Mouse (Mus musculus) hindbrain, embryonic 10.5 days (tissue): Measurements from ENCODE around the gene H13. TPM values are rescaled to one million over a fixed set of nuclear protein-coding genes. Genes with fewer than 3 reads are reported as not detected.
A peak's percentile ranks its signal among the peaks of the same experiment; 100 is the strongest.

ENCODE experiments used
- DNase-seq: peaks from one replicate; pipeline ENCODE4 v3.0.0-alpha.2; 2017; ENCODE audit warnings: low spot score
- H3K27ac ChIP-seq: fragments of 300-500 bp; sonication (generic); 2 replicates; pipeline ENCODE4 v1.5.1; 2016; ENCODE audit warnings: mild to moderate bottlenecking, moderate library complexity
- H3K27me3 ChIP-seq: fragments of 300-500 bp; sonication (generic); 2 replicates; pipeline ENCODE4 v1.6.1; 2016; ENCODE audit warnings: mild to moderate bottlenecking; ENCODE audit not compliant: poor library complexity, insufficient read depth, severe bottlenecking
- H3K36me3 ChIP-seq: fragments of 300-500 bp; sonication (generic); 2 replicates; pipeline ENCODE4 v1.6.1; 2016; ENCODE audit warnings: mild to moderate bottlenecking, moderate library complexity
- H3K4me1 ChIP-seq: fragments of 300-500 bp; sonication (generic); replicated peaks from 2 replicates; pipeline ENCODE4 v1.6.1; 2016; ENCODE audit warnings: mild to moderate bottlenecking
- H3K4me3 ChIP-seq: fragments of 300-500 bp; sonication (generic); 2 replicates; pipeline ENCODE4 v1.5.1; 2016; ENCODE audit warnings: mild to moderate bottlenecking, moderate library complexity
- H3K9me3 ChIP-seq: fragments of 300-500 bp; sonication (generic); 2 replicates; pipeline ENCODE4 v1.6.1; 2016; ENCODE audit warnings: mild to moderate bottlenecking, moderate library complexity
- WGBS: fragments of 180-500 bp; shearing (Covaris S2); methylation state at CpG from one replicate; pipeline ENCODE4 v1.1.7; 2016; 5-methylcytosine and 5-hydroxymethylcytosine counted together
- polyA plus RNA-seq: library from polyadenylated mRNA; unstranded; fragments of >200 nt; fragmentation: Nextera tagmentation; extraction: Ambion mirVana; gene quantifications from 2 replicates; pipeline ENCODE4 v1.2.1, GENCODE M21; 2016

Gene H13
- polyA plus RNA-seq, 1 experiment from 2014 or later, result 134 TPM

DNA sequence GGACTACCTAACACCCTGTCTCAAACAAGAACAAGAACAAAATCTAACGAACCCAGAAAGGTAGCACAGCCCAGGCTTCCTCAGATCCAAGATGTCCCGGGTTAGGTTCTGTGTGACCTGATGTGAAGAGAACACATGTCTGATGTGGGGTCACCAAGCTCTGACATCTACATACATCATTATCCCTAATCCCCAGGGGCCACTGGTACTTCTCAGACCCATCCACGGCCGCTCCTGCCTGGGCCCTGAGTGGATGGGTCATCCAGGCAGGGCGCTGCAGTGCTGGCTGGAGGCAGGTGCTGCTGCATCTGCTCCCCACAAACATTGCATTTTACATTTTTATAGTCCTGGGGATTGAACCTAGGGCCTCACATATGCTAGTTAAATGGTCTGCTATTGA lies 71.2 kb downstream of the H13 start:
- Histone ChIP-seq H3K27me3 (no peaks in the 10 kb centered on the region; the same call in 1 of the 2 replicates), H3K4me3 (no peak overlapping the region), H3K9me3 (no peaks in the 10 kb centered on the region), H3K4me1 (peaks cover 66% of the 10 kb centered on the region), H3K36me3 (peaks cover 10% of the 10 kb centered on the region; the same call in 1 of the 2 replicates), H3K27ac (peak overlapping the region; percentile 95)
- WGBS, result 72% methylated on average over 5 of the region's 5 CpGs
- no peak for DNase-seq

- DNase-seq, result peak; percentile 52
- Histone ChIP-seq H3K4me3 (no peak overlapping the region; the same call in 1 of the 2 replicates), H3K36me3 (peaks cover 10% of the 10 kb centered on the region; the same call in 1 of the 2 replicates), H3K4me1 (peaks cover 57% of the 10 kb centered on the region), H3K27ac (peak overlapping the region; percentile 95), H3K27me3 (no peaks in the 10 kb centered on the region; the same call in 1 of the 2 replicates), H3K9me3 (no peaks in the 10 kb centered on the region)
- WGBS, result 59% methylated on average over 14 of the region's 14 CpGs
Measured at GRCm38 (mm10) chr2:152741153-152742041, 72.1 kb downstream of the H13 start.

- Histone ChIP-seq H3K4me1 (peaks cover 51% of the 10 kb centered on the region), H3K9me3 (no peaks in the 10 kb centered on the region), H3K36me3 (peaks cover 9% of the 10 kb centered on the region; the same call in 1 of the 2 replicates), H3K4me3 (no peak overlapping the region), H3K27ac (peak overlapping the region; percentile 84), H3K27me3 (no peaks in the 10 kb centered on the region; the same call in 1 of the 2 replicates)
- peak; percentile 86 for DNase-seq
- 24% methylated on average over 10 of the region's 10 CpGs for WGBS
Measured at GRCm38 (mm10) chr2:152742435-152742834, 73.2 kb downstream of the H13 start.

DNA sequence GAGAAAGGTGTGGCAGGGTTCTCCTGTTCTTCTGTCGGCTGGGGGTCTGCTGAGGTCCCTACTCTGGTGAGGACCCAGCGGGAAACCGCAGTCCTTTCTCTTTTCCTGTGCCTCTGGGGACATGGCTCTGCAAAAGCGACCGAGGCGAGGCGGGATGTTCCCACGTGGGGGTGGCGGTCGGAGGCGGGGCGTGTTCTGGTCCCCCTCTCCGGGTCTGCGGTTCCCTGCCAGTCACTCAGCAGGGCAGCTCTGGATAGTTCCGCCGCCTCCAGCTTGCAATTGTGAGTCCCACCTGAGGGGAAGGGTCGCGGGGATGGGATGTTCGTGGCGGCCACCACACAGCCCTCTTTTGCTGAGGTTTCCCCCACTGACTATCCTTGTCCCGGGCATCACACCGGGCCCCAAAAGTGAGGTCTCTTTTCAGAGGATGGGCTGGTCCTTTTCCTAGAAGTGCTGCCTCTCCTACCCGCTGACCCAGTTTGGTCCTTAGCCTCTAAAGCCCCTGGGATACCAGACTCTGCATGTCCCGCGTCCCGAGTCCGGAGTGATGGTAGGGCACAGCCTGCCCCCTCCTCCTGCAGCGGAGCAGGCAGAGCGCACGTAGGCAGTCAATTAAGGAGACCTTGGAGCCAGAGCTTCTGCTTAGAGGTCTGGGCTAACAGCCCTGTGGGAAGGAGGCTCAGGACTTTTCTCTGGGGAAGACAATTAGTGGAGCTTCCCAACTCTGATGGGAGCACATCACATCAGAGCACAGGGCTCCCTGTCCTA lies 84.9 kb downstream of the H13 start, which contains the start of gene Cox4i2:
Gene Cox4i2 (plus strand): TSS at position 230 of the 768 bp plus-strand sequence.
- peak; percentile 33 for DNase-seq
- 3% methylated on average over 30 of the region's 30 CpGs for WGBS
- Histone ChIP-seq H3K27me3 (peaks cover 35% of the 10 kb centered on the region), H3K9me3 (no peaks in the 10 kb centered on the region), H3K4me3 (peak within 1 kb of the TSS; percentile 44), H3K27ac (peak within 1 kb of the TSS; percentile 76), H3K4me1 (peaks cover 24% of the 10 kb centered on the region), H3K36me3 (no peaks in the 10 kb centered on the region)

DNA sequence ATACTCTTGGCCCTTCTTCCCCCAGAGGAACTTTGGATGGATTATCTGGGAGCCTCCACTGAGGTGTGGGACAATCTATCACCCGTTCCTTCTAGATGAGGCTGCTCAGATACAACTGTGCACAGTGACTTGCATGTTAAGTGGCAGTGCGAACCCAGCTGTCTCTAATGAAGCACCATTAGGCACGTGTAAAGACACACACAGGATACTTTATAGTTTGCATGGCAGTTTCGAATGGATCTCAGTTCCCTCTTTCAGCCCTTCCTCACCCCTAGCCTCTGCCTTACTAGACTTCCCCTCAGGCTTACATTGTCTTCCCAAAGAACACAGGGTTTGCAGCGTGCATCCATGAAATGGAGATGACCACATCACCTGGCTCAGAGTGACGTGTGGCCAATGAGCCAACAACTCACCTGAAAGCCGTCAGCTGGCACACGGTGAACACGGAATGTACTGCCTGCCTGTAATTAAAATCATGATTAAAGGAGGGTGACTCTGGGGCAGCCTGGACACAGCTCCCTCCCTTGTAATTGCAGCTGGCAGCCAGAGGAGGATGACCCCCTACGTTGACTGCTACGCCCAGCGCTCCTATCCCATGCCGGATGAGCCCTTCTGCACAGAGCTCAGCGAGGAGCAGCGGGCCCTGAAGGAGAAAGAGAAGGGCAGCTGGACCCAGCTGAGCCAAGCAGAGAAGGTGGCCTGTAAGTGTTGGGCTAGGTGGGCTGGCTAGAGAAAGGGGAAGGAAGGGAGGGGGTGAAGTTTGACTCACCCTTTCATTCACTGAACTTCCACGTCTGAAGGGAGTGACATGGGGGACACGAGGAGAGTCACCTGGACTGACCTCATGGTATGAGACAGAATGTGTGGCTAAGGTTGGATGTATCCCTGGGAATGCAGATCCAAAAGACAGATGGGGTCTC lies 87.5 kb downstream of the H13 start:
- Histone ChIP-seq H3K27ac (no peak overlapping the region), H3K4me1 (peaks cover 24% of the 10 kb centered on the region), H3K9me3 (no peaks in the 10 kb centered on the region), H3K27me3 (peaks cover 35% of the 10 kb centered on the region), H3K4me3 (no peak overlapping the region), H3K36me3 (no peaks in the 10 kb centered on the region)
- no peak for DNase-seq
- WGBS, result 67% methylated on average over 17 of the region's 17 CpGs

DNA sequence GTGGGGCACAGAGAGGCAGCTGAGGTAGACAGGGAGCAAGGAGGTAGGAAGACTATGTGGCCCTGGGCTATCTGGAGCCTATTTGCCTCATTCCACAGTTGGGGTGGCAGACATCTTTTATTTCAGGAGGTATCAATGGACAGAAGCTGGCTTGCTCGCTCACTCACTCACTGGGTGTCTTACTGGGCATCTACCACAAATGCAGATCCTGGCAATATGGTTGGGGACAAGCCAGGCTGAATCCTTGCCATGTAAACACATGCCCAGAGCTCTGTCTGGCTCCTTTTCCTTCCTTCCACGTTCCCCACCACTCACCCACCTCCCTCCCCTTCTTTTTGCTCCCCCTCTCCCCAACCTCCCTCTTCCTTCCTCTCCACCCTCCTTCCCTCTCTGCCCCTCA lies 88.2 kb downstream of the H13 start:
- WGBS, result 61% methylated on average over 2 of the region's 2 CpGs
- H3K36me3 ChIP-seq, result no peaks in the 10 kb centered on the region
- H3K9me3 ChIP-seq, result no peaks in the 10 kb centered on the region
- H3K27ac ChIP-seq, result no peak overlapping the region
- H3K4me1 ChIP-seq, result peaks cover 24% of the 10 kb centered on the region
- peaks cover 35% of the 10 kb centered on the region for H3K27me3 ChIP-seq
- DNase-seq, result no peak
- no peak overlapping the region for H3K4me3 ChIP-seq

Other genes with a start within 250 kb of the H13 start
- gene Defb23, start 204.8 kb upstream of the H13 start, polyA plus RNA-seq, result not detected in 2 replicates
- gene Defb20, start 192.4 kb upstream of the H13 start, polyA plus RNA-seq, result not detected in 2 replicates
- gene Defb22, start 179.3 kb upstream of the H13 start, polyA plus RNA-seq, result not detected in 2 replicates
- not detected in 2 replicates for gene Defb26, start 157.8 kb upstream of the H13 start, polyA plus RNA-seq
- gene Defb28, start 151.2 kb upstream of the H13 start, polyA plus RNA-seq, result not detected in 2 replicates
- gene Defb29, start 129.4 kb upstream of the H13 start, polyA plus RNA-seq, result not detected in 2 replicates
- not detected in 2 replicates for gene Gm17416, start 100.1 kb upstream of the H13 start, polyA plus RNA-seq
- gene Defb21, start 96.7 kb upstream of the H13 start, polyA plus RNA-seq, result not detected in 2 replicates
- gene Defb19, start 89.1 kb upstream of the H13 start, polyA plus RNA-seq, result not detected in 2 replicates
- not detected in 2 replicates for gene Defb45, start 70.1 kb upstream of the H13 start, polyA plus RNA-seq
- not detected in 2 replicates for gene Defb36, start 65.1 kb upstream of the H13 start, polyA plus RNA-seq
- gene Defb25, start 46.4 kb upstream of the H13 start, polyA plus RNA-seq, result not detected in 2 replicates
- gene Rem1, start 42.5 kb upstream of the H13 start, polyA plus RNA-seq, result 0.35 and 0.37 TPM in 2 replicates
- gene Mcts2, start 17.6 kb downstream of the H13 start, polyA plus RNA-seq, result 41.1 and 48.7 TPM in 2 replicates
- gene Id1, start 66.8 kb downstream of the H13 start, polyA plus RNA-seq, result 168 and 176 TPM in 2 replicates
- gene Cox4i2, start 84.7 kb downstream of the H13 start, polyA plus RNA-seq, result 5.0 and 5.1 TPM in 2 replicates
- gene Bcl2l1, start 162.3 kb downstream of the H13 start, polyA plus RNA-seq, result 110 and 128 TPM in 2 replicates
- gene Tpx2, start 178.5 kb downstream of the H13 start, polyA plus RNA-seq, result 106 and 137 TPM in 2 replicates
- gene Mylk2, start 241.9 kb downstream of the H13 start, polyA plus RNA-seq, result 0.05 and 0.14 TPM in 2 replicates